Mouse (Mus musculus) brain, embryonic 18.5 days (tissue): ENCODE measurements at regions not wholly inside any gene's neighbourhood (a gene's known extent, or its start where the extent isn't known, plus 50 kb on each side); places are given as distances from the start of the nearest gene placed in this dataset.

Experiments
- DNase-seq: peaks from one replicate; pipeline ENCODE4 v3.0.0-alpha.2; 2012; ENCODE audit warnings: low read depth, low spot score

- no peak for DNase-seq
Measured at GRCm38 (mm10) chr16:84100444-84100843, 414.5 kb upstream of the A730009L09Rik start.

GRCm38 (mm10) chr16:84111610-84112009, 403.3 kb upstream of the A730009L09Rik start:
- no peak for DNase-seq

- DNase-seq, result no peak
Measured at GRCm38 (mm10) chr16:84117556-84117955, 397.4 kb upstream of the A730009L09Rik start.

- peak; percentile 60 for DNase-seq
Measured at GRCm38 (mm10) chr16:84135651-84136200, 379.2 kb upstream of the A730009L09Rik start.

GRCm38 (mm10) chr16:84151872-84152271, 363.0 kb upstream of the A730009L09Rik start:
- no peak for DNase-seq

GRCm38 (mm10) chr16:84172080-84172479, 342.8 kb upstream of the A730009L09Rik start:
- DNase-seq, result peak; percentile 26
